Mouse (Mus musculus) MEL (cell line): ENCODE measurements around the gene Pheta2. TPM values are rescaled to one million over a fixed set of nuclear protein-coding genes. Genes with fewer than 3 reads are reported as not detected.
A peak's percentile ranks its signal among the peaks of the same experiment; 100 is the strongest.

ENCODE experiments used
- DNase-seq: peaks from one replicate; pipeline ENCODE4 v3.0.0; 2011; ENCODE audit warnings: low read depth, low spot score
- H3K27ac ChIP-seq: 2 replicates; pipeline ENCODE4 v1.5.1; 2012; ENCODE audit warnings: low read depth, mild to moderate bottlenecking, control low read depth, low read length, moderate library complexity; ENCODE audit not compliant: control insufficient read depth
- H3K27me3 ChIP-seq, 2 experiments: fragments of 150-350 bp in 1 of 2; sonication (generic) in 1 of 2; 2 replicates each; pipeline ENCODE4 v1.6.1; 2012; ENCODE audit warnings: low read length in 2 of 2, mild to moderate bottlenecking in 2 of 2, improper control_type of control experiment in 1 of 2, moderate library complexity in 1 of 2; ENCODE audit not compliant: insufficient read depth in 2 of 2, control insufficient read depth in 1 of 2
- H3K36me3 ChIP-seq, 2 experiments: 2 replicates each; pipeline ENCODE4 v1.6.1; 2012 to 2014; ENCODE audit warnings: low read length in 2 of 2, improper control_type of control experiment in 1 of 2, inconsistent platforms in 1 of 2, mild to moderate bottlenecking in 1 of 2; ENCODE audit not compliant: insufficient read depth in 2 of 2, control insufficient read depth in 1 of 2
- H3K4me1 ChIP-seq, 2 experiments: fragments of 150-350 bp in 1 of 2; sonication (generic) in 1 of 2; 2 replicates each; pipeline ENCODE4 v1.6.1; 2012; ENCODE audit warnings: low read length in 2 of 2, improper control_type of control experiment in 1 of 2, mild to moderate bottlenecking in 1 of 2; ENCODE audit not compliant: insufficient read depth in 2 of 2, control insufficient read depth in 1 of 2
- H3K4me3 ChIP-seq, 2 experiments: fragments of 150-350 bp in 1 of 2; sonication (generic) in 1 of 2; 2 replicates each; pipeline ENCODE4 v1.5.1; 2012; ENCODE audit warnings: low read depth in 2 of 2, low read length in 2 of 2, mild to moderate bottlenecking in 2 of 2, moderate library complexity in 2 of 2, control low read depth in 1 of 2, improper control_type of control experiment in 1 of 2; ENCODE audit not compliant: control insufficient read depth in 1 of 2, insufficient read depth in 1 of 2
- H3K79me2 ChIP-seq: 2 replicates; pipeline ENCODE4 v1.6.1; 2012; ENCODE audit warnings: mild to moderate bottlenecking, low read length, moderate library complexity; ENCODE audit not compliant: control insufficient read depth, poor library complexity, insufficient read depth
- H3K9ac ChIP-seq: 2 replicates; pipeline ENCODE4 v1.6.1; 2012; ENCODE audit warnings: low read depth, mild to moderate bottlenecking, control low read depth, low read length, moderate library complexity; ENCODE audit not compliant: control insufficient read depth, poor library complexity, severe bottlenecking
- H3K9me3 ChIP-seq: fragments of 150-350 bp; sonication (generic); replicated peaks from 2 replicates; pipeline ENCODE4 v1.6.1; 2012; ENCODE audit warnings: mild to moderate bottlenecking, low read length, improper control_type of control experiment, moderate library complexity; ENCODE audit not compliant: insufficient read depth
- BHLHE40 ChIP-seq: IDR thresholded peaks from 2 replicates; pipeline ENCODE4 v1.6.1; 2012; ENCODE audit warnings: low read depth, mild to moderate bottlenecking, inconsistent platforms, low read length, improper control_type of control experiment, borderline replicate concordance
- CHD1 ChIP-seq: IDR thresholded peaks from 2 replicates; pipeline ENCODE4 v1.6.1; 2012; ENCODE audit warnings: low read depth, mild to moderate bottlenecking, inconsistent platforms, low read length, improper control_type of control experiment
- CHD2 ChIP-seq: IDR thresholded peaks from 2 replicates; pipeline ENCODE4 v1.6.1; 2011; ENCODE audit warnings: low read length, improper control_type of control experiment
- CTCF ChIP-seq, 3 experiments: IDR thresholded peaks in 2 of 3; conservative IDR thresholded peaks in 1 of 3; 2 replicates each; pipeline ENCODE4 v1.5.1; 2011 to 2012; ENCODE audit warnings: low read length in 3 of 3, low read depth in 2 of 3, mild to moderate bottlenecking in 2 of 3, improper control_type of control experiment in 1 of 3, inconsistent platforms in 1 of 3, mixed read lengths in 1 of 3, moderate library complexity in 1 of 3; ENCODE audit not compliant: control insufficient read depth in 1 of 3, insufficient read depth in 1 of 3, poor library complexity in 1 of 3, severe bottlenecking in 1 of 3
- E2F4 ChIP-seq: IDR thresholded peaks from 2 replicates; pipeline ENCODE4 v1.6.1; 2011; ENCODE audit warnings: low read depth, low read length, improper control_type of control experiment, borderline replicate concordance
- EP300 ChIP-seq, 2 experiments: IDR thresholded peaks; 2 replicates each; pipeline ENCODE4 v1.6.1; 2011; ENCODE audit warnings: improper control_type of control experiment in 2 of 2, low read length in 2 of 2, low read depth in 1 of 2, mild to moderate bottlenecking in 1 of 2
- ETS1 ChIP-seq: IDR thresholded peaks from 2 replicates; pipeline ENCODE4 v1.6.1; 2012; ENCODE audit warnings: low read depth, mild to moderate bottlenecking, inconsistent platforms, low read length, improper control_type of control experiment, moderate library complexity
- GABPA ChIP-seq: IDR thresholded peaks from 2 replicates; pipeline ENCODE4 v1.6.1; 2012; ENCODE audit warnings: low read depth, mild to moderate bottlenecking, inconsistent platforms, low read length, improper control_type of control experiment, moderate library complexity
- KAT2A ChIP-seq: conservative IDR thresholded peaks from 2 replicates; pipeline ENCODE4 v1.6.1; 2012; ENCODE audit warnings: low read depth, low read length, improper control_type of control experiment, inconsistent platforms
- MAFK ChIP-seq: IDR thresholded peaks from 2 replicates; pipeline ENCODE4 v1.6.1; 2011; ENCODE audit warnings: low read depth, mild to moderate bottlenecking, low read length, improper control_type of control experiment, borderline replicate concordance
- MAX ChIP-seq: IDR thresholded peaks from 2 replicates; pipeline ENCODE4 v1.6.1; 2011; ENCODE audit warnings: low read length, improper control_type of control experiment
- MAZ ChIP-seq: IDR thresholded peaks from 2 replicates; pipeline ENCODE4 v1.6.1; 2012; ENCODE audit warnings: low read depth, mild to moderate bottlenecking, inconsistent platforms, low read length, improper control_type of control experiment
- MEF2A ChIP-seq: IDR thresholded peaks from 2 replicates; pipeline ENCODE4 v1.6.1; 2014; ENCODE audit warnings: low read depth, mild to moderate bottlenecking, inconsistent platforms, low read length, improper control_type of control experiment; ENCODE audit not compliant: poor library complexity, insufficient replicate concordance, severe bottlenecking; ENCODE audit errors: extremely low read depth
- MYB ChIP-seq: IDR thresholded peaks from 2 replicates; pipeline ENCODE4 v1.6.1; 2011; ENCODE audit warnings: mild to moderate bottlenecking, low read depth, low read length, improper control_type of control experiment
- NELFE ChIP-seq: IDR thresholded peaks from 2 replicates; pipeline ENCODE4 v1.6.1; 2011; ENCODE audit warnings: low read depth, low read length, improper control_type of control experiment
- NRF1 ChIP-seq: IDR thresholded peaks from 2 replicates; pipeline ENCODE4 v1.6.1; 2014; ENCODE audit warnings: low read depth, mild to moderate bottlenecking, inconsistent platforms, low read length, improper control_type of control experiment, moderate library complexity; ENCODE audit not compliant: poor library complexity, insufficient read depth, severe bottlenecking
- POLR2AphosphoS2 ChIP-seq: IDR thresholded peaks from 2 replicates; pipeline ENCODE4 v1.6.1; 2011; ENCODE audit warnings: low read length, improper control_type of control experiment
- RAD21 ChIP-seq: IDR thresholded peaks from 2 replicates; pipeline ENCODE4 v1.6.1; 2011; ENCODE audit warnings: mild to moderate bottlenecking, low read depth, low read length, improper control_type of control experiment
- RCOR1 ChIP-seq: IDR thresholded peaks from 2 replicates; pipeline ENCODE4 v1.6.1; 2012; ENCODE audit warnings: low read depth, mild to moderate bottlenecking, inconsistent platforms, low read length, improper control_type of control experiment
- SMC3 ChIP-seq: IDR thresholded peaks from 2 replicates; pipeline ENCODE4 v1.6.1; 2011; ENCODE audit warnings: low read depth, low read length, improper control_type of control experiment
- TAL1 ChIP-seq: IDR thresholded peaks from 2 replicates; pipeline ENCODE4 v1.6.1; 2012; ENCODE audit warnings: mild to moderate bottlenecking, inconsistent platforms, low read length, moderate library complexity, mixed read lengths
- TBP ChIP-seq: IDR thresholded peaks from 2 replicates; pipeline ENCODE4 v1.8.0; 2011; ENCODE audit warnings: low read depth, low read length, improper control_type of control experiment
- TCF12 ChIP-seq: IDR thresholded peaks from 2 replicates; pipeline ENCODE4 v1.6.1; 2014; ENCODE audit warnings: low read depth, mild to moderate bottlenecking, inconsistent platforms, low read length, improper control_type of control experiment, moderate library complexity
- USF1 ChIP-seq: IDR thresholded peaks from 2 replicates; pipeline ENCODE4 v1.6.1; 2014; ENCODE audit warnings: low read depth, mild to moderate bottlenecking, inconsistent platforms, low read length, improper control_type of control experiment, moderate library complexity
- ZC3H11A ChIP-seq: IDR thresholded peaks from 2 replicates; pipeline ENCODE4 v1.6.1; 2012; ENCODE audit warnings: low read depth, mild to moderate bottlenecking, inconsistent platforms, low read length, improper control_type of control experiment
- ZKSCAN1 ChIP-seq: IDR thresholded peaks from 2 replicates; pipeline ENCODE4 v1.6.1; 2012; ENCODE audit warnings: low read depth, mild to moderate bottlenecking, inconsistent platforms, low read length, improper control_type of control experiment, moderate library complexity
- ZMIZ1 ChIP-seq: IDR thresholded peaks from 2 replicates; pipeline ENCODE4 v1.6.1; 2012; ENCODE audit warnings: low read depth, mild to moderate bottlenecking, inconsistent platforms, low read length, improper control_type of control experiment, moderate library complexity
- polyA plus RNA-seq, 2 experiments: library from polyadenylated mRNA; stranded (reverse) in 1 of 2; unstranded in 1 of 2; fragments of >175 nt in 1 of 2; fragments of >200 nt in 1 of 2; gene quantifications; 2 replicates each; pipeline versions ENCODE4 v1.2.1 to v1.2.4; 2012; ENCODE audit warnings: low replicate concordance in 2 of 2, low read depth in 1 of 2; ENCODE audit not compliant: insufficient read length in 2 of 2, insufficient read depth in 1 of 2, missing spikeins in 1 of 2
- total RNA-seq: library from RNA; depleted of rRNA; stranded (reverse); fragments of 300-350 nt; gene quantifications from 2 replicates; pipeline ENCODE4 v1.2.3, GENCODE M21; 2012

Pheta2 gene
- total and polyA plus RNA-seq, 3 experiments, result 34.9 to 39.3 TPM; not detected in 1

GRCm38 (mm10) chr15:82354126-82354945 lies 15.6 kb downstream of the Pheta2 start, which contains the start of gene Ndufa6 (continued):
- peak; percentile 95 for TF ChIP-seq ZMIZ1
- no peak for TF ChIP-seq KAT2A
- no peak for TF ChIP-seq E2F4
- 0 out of 2 replicates have a peak, but pooled peaks have one; percentile 30 for TF ChIP-seq BHLHE40
- TF ChIP-seq NRF1, result peak; percentile 99
- TF ChIP-seq MAFK, result no peak
- no peak for TF ChIP-seq MAZ
- TF ChIP-seq CHD2, result no peak
- TF ChIP-seq TAL1, result no peak
- peak; percentile 95 for TF ChIP-seq NELFE
- peak; percentile 48; the same call in 1 of the 2 replicates for TF ChIP-seq ETS1
- peak; percentile 63 for TF ChIP-seq RAD21
- no peak for TF ChIP-seq CHD1
- no peak for TF ChIP-seq EP300 (IDR thresholded peaks at IDR 0.05; ENCODE audit: low read depth in 1 of 2, low read length in 2 of 2)
- TF ChIP-seq TCF12, result peak; percentile 85
- no peak for TF ChIP-seq MEF2A
- peak; percentile 73; the same call in 1 of the 2 replicates for TF ChIP-seq TBP
- TF ChIP-seq POLR2AphosphoS2, result peak; percentile 87
- TF ChIP-seq GABPA, result no peak

- no peaks in the 10 kb centered on the region for H3K9me3 ChIP-seq
- H3K4me3 ChIP-seq, result no peak overlapping the region
- H3K36me3 ChIP-seq, result peaks cover 0 to 5% of the 10 kb centered on the region in 2 experiments; a peak in 2 of 4 replicates
- peaks cover 4% of the 10 kb centered on the region for H3K79me2 ChIP-seq
- no peak for DNase-seq
- no peak overlapping the region for H3K27ac ChIP-seq
- no peaks in the 10 kb centered on the region for H3K27me3 ChIP-seq
- H3K4me1 ChIP-seq, result peaks cover 8 to 13% of the 10 kb centered on the region in 2 experiments
- no peak for TF ChIP-seq SMC3
- no peak for TF ChIP-seq CHD2
- no peak for TF ChIP-seq CTCF (IDR thresholded peaks at IDR 0.05 in 2 of 3, conservative IDR thresholded peaks at IDR 0.05 in 1 of 3; ENCODE audit: control insufficient read depth in 1 of 3, insufficient read depth in 1 of 3, low read depth in 2 of 3, low read length in 3 of 3, poor library complexity in 1 of 3, severe bottlenecking in 1 of 3)
- TF ChIP-seq MAZ, result no peak
- TF ChIP-seq ZC3H11A, result no peak
- no peak for TF ChIP-seq MYB
- TF ChIP-seq EP300 (IDR thresholded peaks at IDR 0.05; ENCODE audit: low read depth in 1 of 2, low read length in 2 of 2), result no peak
- no peak for TF ChIP-seq E2F4
- no peak for TF ChIP-seq POLR2AphosphoS2
- no peak for TF ChIP-seq KAT2A
- no peak for TF ChIP-seq ZKSCAN1
- no peak for TF ChIP-seq GABPA
- no peak for TF ChIP-seq USF1
- no peak for TF ChIP-seq MAX
- no peak for TF ChIP-seq RCOR1
- H3K9ac ChIP-seq, result no peak overlapping the region
These were observed 19.9 kb downstream of the Pheta2 start for GRCm38 (mm10) chr15:82358431-82359260.
